In the genomic region with DNA sequence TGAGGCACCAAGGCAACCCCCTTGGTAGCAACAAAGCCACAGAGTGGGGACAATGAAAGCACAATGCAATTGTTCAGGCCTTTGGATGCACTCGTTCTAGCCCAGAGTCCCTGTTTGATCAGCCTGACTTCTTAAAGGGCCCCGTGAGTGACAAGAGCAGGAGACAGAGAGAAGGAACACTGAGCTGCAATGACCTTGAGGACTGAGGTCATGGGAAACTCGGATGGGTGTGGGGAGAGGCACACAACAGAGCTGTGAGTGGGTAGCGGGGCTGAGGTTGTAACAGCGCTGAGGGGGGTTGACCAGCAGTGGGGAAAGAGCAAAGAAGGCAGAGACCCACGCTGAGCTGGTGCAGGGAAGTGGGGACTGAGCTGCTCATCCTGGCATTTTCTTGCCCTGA, we compare ENCODE assay signal across 29 mouse cellular contexts.
DNase-seq lines count a peak whose midpoint lies in the region; ATAC-seq and TF ChIP-seq lines count a peak whose summit lies in the region.
"Had no signal": no experiment of that assay in that cellular context is flagged by ENCODE, and none has a peak within 500 bp of the region (broad histone marks: within the 10 kb centered on the region; RNA-seq: fewer than 3 reads in every experiment).

No protein-coding gene starts in this region.

- no peak for DNase-seq in forebrain, embryonic 14.5 days (ENCODE audit: low spot score)
- no peak for DNase-seq in left cerebral cortex, adult 2 months (ENCODE audit: extremely low spot score in 1 of 2, low spot score in 2 of 2)
- no peak for DNase-seq in left cerebral cortex, adult 11 months (ENCODE audit: low spot score)
- DNase-seq in neural tube, embryonic 11.5 days (ENCODE audit: low spot score), result no peak
- no peak for DNase-seq in neural tube, embryonic 10.5 days (ENCODE audit: extremely low spot score, low spot score)
- no peak for DNase-seq in thymus, adult 2 months
- no peak for DNase-seq in ovary, postnatal 10 days (ENCODE audit: low spot score)
- DNase-seq: adrenal gland, postnatal 25 days; cerebellum, adult 8-10 months; cerebellum, postnatal 36 days; gastrocnemius, postnatal 10 days; heart, adult 11 months; heart, postnatal 14 days; kidney, adult 9 months; kidney, postnatal 14 days; layer of hippocampus, postnatal 36 days; lung, adult 18-20 months; lung, postnatal 14 days had no signal

- no peaks in the 10 kb centered on the region for H3K9me3 ChIP-seq in forebrain, embryonic 12.5 days
- no peaks in the 10 kb centered on the region for H3K9me3 ChIP-seq in forebrain, embryonic 14.5 days (replicated peaks; ENCODE audit: control insufficient read depth, low read length)
- H3K9me3 ChIP-seq in neural tube, embryonic 11.5 days (ENCODE audit: control insufficient read depth, low read length), result no peaks in the 10 kb centered on the region
- H3K9me3 ChIP-seq: embryonic facial prominence, embryonic 13.5 days; forebrain, embryonic 15.5 days; heart, embryonic 13.5 days; hindbrain, embryonic 15.5 days; limb, embryonic 13.5 days; liver, embryonic 12.5 days; neural tube, embryonic 15.5 days had no signal

- intact Hi-C loops in left cerebral cortex, adult 2 months (cut with DNase I), result no loop called here

- H3K27me3 ChIP-seq in forebrain, embryonic 12.5 days, result no peaks in the 10 kb centered on the region
- H3K27me3 ChIP-seq in forebrain, embryonic 14.5 days (replicated peaks; ENCODE audit: control insufficient read depth, insufficient read depth, low read length), result no peaks in the 10 kb centered on the region
- H3K27me3 ChIP-seq in neural tube, embryonic 11.5 days (ENCODE audit: control insufficient read depth, insufficient read depth, low read length), result no peaks in the 10 kb centered on the region
- H3K27me3 ChIP-seq in thymus, adult 2 months (ENCODE audit: control insufficient read depth, insufficient read depth, low read length), result no peaks in the 10 kb centered on the region
- H3K27me3 ChIP-seq: embryonic facial prominence, embryonic 13.5 days; forebrain, embryonic 15.5 days; heart, embryonic 13.5 days; hindbrain, embryonic 15.5 days; limb, embryonic 13.5 days; liver, embryonic 12.5 days; neural tube, embryonic 15.5 days had no signal

- no peaks in the 10 kb centered on the region for H3K36me3 ChIP-seq in forebrain, embryonic 12.5 days (replicated peaks)
- H3K36me3 ChIP-seq in forebrain, embryonic 14.5 days (ENCODE audit: control insufficient read depth, insufficient read depth, low read length), result no peaks in the 10 kb centered on the region; the same call in 1 of the 2 replicates
- no peaks in the 10 kb centered on the region for H3K36me3 ChIP-seq in neural tube, embryonic 11.5 days (ENCODE audit: control insufficient read depth, insufficient read depth, low read length)
- H3K36me3 ChIP-seq in thymus, adult 2 months (ENCODE audit: control insufficient read depth, insufficient read depth, low read length), result no peaks in the 10 kb centered on the region
- H3K36me3 ChIP-seq: embryonic facial prominence, embryonic 13.5 days; heart, embryonic 13.5 days; hindbrain, embryonic 15.5 days; limb, embryonic 13.5 days; liver, embryonic 12.5 days; neural tube, embryonic 15.5 days had no signal

- no peak overlapping the region for H3K9ac ChIP-seq in forebrain, embryonic 12.5 days
- H3K9ac ChIP-seq in forebrain, embryonic 14.5 days (ENCODE audit: low read length), result no peak overlapping the region
- H3K9ac ChIP-seq in neural tube, embryonic 11.5 days (ENCODE audit: low read length), result no peak overlapping the region; the same call in 1 of the 2 replicates
- H3K9ac ChIP-seq: embryonic facial prominence, embryonic 13.5 days; forebrain, embryonic 15.5 days; heart, embryonic 13.5 days; hindbrain, embryonic 15.5 days; limb, embryonic 13.5 days; liver, embryonic 12.5 days; neural tube, embryonic 15.5 days had no signal

- TF ChIP-seq CTCF in left cerebral cortex, adult 2 months (IDR thresholded peaks at IDR 0.05), result no peak
- no peak for TF ChIP-seq CTCF in thymus, adult 2 months (IDR thresholded peaks at IDR 0.05; ENCODE audit: borderline replicate concordance, control insufficient read depth, extremely low read depth, insufficient read depth, low read length, poor library complexity)

- no peak overlapping the region for H3K4me3 ChIP-seq in forebrain, embryonic 12.5 days (replicated peaks)
- H3K4me3 ChIP-seq in forebrain, embryonic 14.5 days (ENCODE audit: low read depth, low read length), result no peak overlapping the region
- H3K4me3 ChIP-seq in left cerebral cortex, adult 2 months, result no peak overlapping the region
- H3K4me3 ChIP-seq in neural tube, embryonic 11.5 days (ENCODE audit: low read depth, low read length), result no peak overlapping the region
- no peak overlapping the region for H3K4me3 ChIP-seq in thymus, adult 2 months (ENCODE audit: control insufficient read depth, insufficient read depth, low read length)
- H3K4me3 ChIP-seq: embryonic facial prominence, embryonic 13.5 days; erythroblast, embryonic 14.5 days; forebrain, embryonic 15.5 days; heart, embryonic 13.5 days; hindbrain, embryonic 15.5 days; limb, embryonic 13.5 days; liver, embryonic 12.5 days; myocyte; neural tube, embryonic 15.5 days had no signal

- peak; percentile 15; the same call in 1 of the 2 replicates for ATAC-seq in forebrain, embryonic 12.5 days (ENCODE audit: low FRiP score)
- ATAC-seq in forebrain, embryonic 14.5 days, result no peak
- 0 out of 2 replicates have a peak, but pooled peaks have one; percentile 35 for ATAC-seq in neural tube, embryonic 11.5 days (ENCODE audit: insufficient read depth, low FRiP score, low TSS enrichment)
- ATAC-seq: forebrain, embryonic 15.5 days; intestine, embryonic 16.5 days; liver, embryonic 12.5 days had no signal

- 27% methylated on average over 6 of the region's 6 CpGs for WGBS in forebrain, embryonic 12.5 days
- WGBS in forebrain, embryonic 14.5 days, result 37% methylated on average over 6 of the region's 6 CpGs
- WGBS in neural tube, embryonic 11.5 days, result 38% methylated on average over 6 of the region's 6 CpGs
- 73% methylated on average over 6 of the region's 6 CpGs for WGBS in thymus, adult 2 months

- H3K4me2 ChIP-seq in forebrain, embryonic 12.5 days, result no peak overlapping the region
- no peak overlapping the region for H3K4me2 ChIP-seq in forebrain, embryonic 14.5 days (ENCODE audit: low read length)
- H3K4me2 ChIP-seq in neural tube, embryonic 11.5 days (ENCODE audit: low read depth), result no peak overlapping the region
- H3K4me2 ChIP-seq: embryonic facial prominence, embryonic 13.5 days; forebrain, embryonic 15.5 days; heart, embryonic 13.5 days; hindbrain, embryonic 15.5 days; limb, embryonic 13.5 days; liver, embryonic 12.5 days; neural tube, embryonic 15.5 days had no signal

- no peak for TF ChIP-seq POLR2A in thymus, adult 2 months (IDR thresholded peaks at IDR 0.05; ENCODE audit: control insufficient read depth, extremely low read depth, insufficient read depth, low read length, poor library complexity)

- H3K4me1 ChIP-seq in forebrain, embryonic 12.5 days, result peaks cover 49% of the 10 kb centered on the region
- H3K4me1 ChIP-seq in forebrain, embryonic 14.5 days (ENCODE audit: control insufficient read depth, insufficient read depth, low read length), result peaks cover 18% of the 10 kb centered on the region
- H3K4me1 ChIP-seq in neural tube, embryonic 11.5 days (ENCODE audit: control insufficient read depth, insufficient read depth, low read length), result peaks cover 8% of the 10 kb centered on the region; the same call in 1 of the 2 replicates
- no peaks in the 10 kb centered on the region for H3K4me1 ChIP-seq in thymus, adult 2 months (replicated peaks; ENCODE audit: control insufficient read depth, insufficient read depth, low read length)
- H3K4me1 ChIP-seq: liver, embryonic 12.5 days had no signal

- H3K27ac ChIP-seq in forebrain, embryonic 12.5 days, result no peak overlapping the region
- no peak overlapping the region for H3K27ac ChIP-seq in forebrain, embryonic 14.5 days (ENCODE audit: low read depth, low read length)
- H3K27ac ChIP-seq in left cerebral cortex, adult 2 months, result peak overlapping the region; percentile 84; the same call in 1 of the 2 replicates
- no peak overlapping the region for H3K27ac ChIP-seq in neural tube, embryonic 11.5 days (ENCODE audit: low read depth, low read length)
- H3K27ac ChIP-seq in thymus, adult 2 months (ENCODE audit: control insufficient read depth, insufficient read depth, low read length), result no peak overlapping the region
- H3K27ac ChIP-seq: embryonic facial prominence, embryonic 13.5 days; forebrain, embryonic 15.5 days; heart, embryonic 13.5 days; hindbrain, embryonic 15.5 days; limb, embryonic 13.5 days; liver, embryonic 12.5 days; neural tube, embryonic 15.5 days had no signal
